Mouse (Mus musculus) heart, embryonic 12.5 days (tissue): ENCODE measurements around the gene Nsun4. TPM values are rescaled to one million over a fixed set of nuclear protein-coding genes. Genes with fewer than 3 reads are reported as not detected.
A peak's percentile ranks its signal among the peaks of the same experiment; 100 is the strongest.

Source experiments
- ATAC-seq: fragments of 200-750 bp; cut with Nextera tagmentation; 2 replicates; pipeline ENCODE4 v1.8.0; 2017; ENCODE audit warnings: moderate TSS enrichment, moderate library complexity; ENCODE audit not compliant: insufficient number of reproducible peaks, low FRiP score
- H3K27ac ChIP-seq: fragments of 300-500 bp; sonication (generic); 2 replicates; pipeline ENCODE4 v1.5.1; 2016; ENCODE audit warnings: mild to moderate bottlenecking, moderate library complexity; ENCODE audit not compliant: poor library complexity, severe bottlenecking
- H3K27me3 ChIP-seq: fragments of 300-500 bp; sonication (generic); replicated peaks from 2 replicates; pipeline ENCODE4 v1.6.1; 2016; ENCODE audit warnings: mild to moderate bottlenecking, moderate library complexity
- H3K36me3 ChIP-seq: fragments of 300-500 bp; sonication (generic); 2 replicates; pipeline ENCODE4 v1.6.1; 2016; ENCODE audit warnings: mild to moderate bottlenecking, moderate library complexity
- H3K4me1 ChIP-seq: fragments of 300-500 bp; sonication (generic); replicated peaks from 2 replicates; pipeline ENCODE4 v1.6.1; 2016; ENCODE audit warnings: mild to moderate bottlenecking
- H3K4me2 ChIP-seq: fragments of 300-500 bp; sonication (generic); 2 replicates; pipeline ENCODE4 v1.6.1; 2016; ENCODE audit warnings: mild to moderate bottlenecking, moderate library complexity
- H3K4me3 ChIP-seq: fragments of 300-500 bp; sonication (generic); 2 replicates; pipeline ENCODE4 v1.5.1; 2016; ENCODE audit warnings: mild to moderate bottlenecking
- H3K9ac ChIP-seq: fragments of 300-500 bp; sonication (generic); 2 replicates; pipeline ENCODE4 v1.6.1; 2016; ENCODE audit warnings: mild to moderate bottlenecking, moderate library complexity
- H3K9me3 ChIP-seq: fragments of 300-500 bp; sonication (generic); replicated peaks from 2 replicates; pipeline ENCODE4 v1.6.1; 2016; ENCODE audit warnings: mild to moderate bottlenecking, moderate library complexity
- WGBS: fragments of 180-500 bp; shearing (Covaris S2); methylation state at CpG from one replicate; pipeline ENCODE4 v1.1.7; 2016; 5-methylcytosine and 5-hydroxymethylcytosine counted together
- polyA plus RNA-seq: library from polyadenylated mRNA; unstranded; fragments of >200 nt; fragmentation: Nextera tagmentation; extraction: Ambion mirVana; gene quantifications from 2 replicates; pipeline ENCODE4 v1.2.1, GENCODE M21; 2016

Nsun4 gene
- polyA plus RNA-seq, 1 experiment from 2014 or later = 24.9 TPM

GRCm38 (mm10) chr4:116010186-116010585, 43.5 kb downstream of the Nsun4 start:
- Histone ChIP-seq H3K27ac (no peak overlapping the region), H3K4me1 (peaks cover 14% of the 10 kb centered on the region), H3K36me3 (no peaks in the 10 kb centered on the region), H3K9me3 (no peaks in the 10 kb centered on the region), H3K9ac (no peak overlapping the region), H3K4me2 (no peak overlapping the region), H3K27me3 (peaks cover 51% of the 10 kb centered on the region), H3K4me3 (no peak overlapping the region)
- 71% methylated on average over 8 of the region's 8 CpGs for WGBS
- no peak for ATAC-seq

- H3K27me3 ChIP-seq = peaks cover 41% of the 10 kb centered on the region
- H3K9me3 ChIP-seq = no peaks in the 10 kb centered on the region
- no peak overlapping the region for H3K4me3 ChIP-seq
- no peak overlapping the region for H3K4me2 ChIP-seq
- 63% methylated on average over 4 of the region's 4 CpGs for WGBS
- no peaks in the 10 kb centered on the region for H3K36me3 ChIP-seq
- H3K27ac ChIP-seq = no peak overlapping the region
- ATAC-seq = no peak; the same call in 1 of the 2 replicates
- no peak overlapping the region for H3K9ac ChIP-seq
- peaks cover 18% of the 10 kb centered on the region for H3K4me1 ChIP-seq
Observed at GRCm38 (mm10) chr4:116001206-116001605, 52.5 kb downstream of the Nsun4 start.

GRCm38 (mm10) chr4:116000671-116001070, 53.0 kb downstream of the Nsun4 start:
- WGBS = 57% methylated on average over 6 of the region's 6 CpGs
- Histone ChIP-seq H3K4me1 (peaks cover 15% of the 10 kb centered on the region), H3K36me3 (no peaks in the 10 kb centered on the region), H3K4me2 (no peak overlapping the region), H3K9me3 (no peaks in the 10 kb centered on the region), H3K27me3 (peaks cover 41% of the 10 kb centered on the region), H3K4me3 (no peak overlapping the region), H3K9ac (no peak overlapping the region), H3K27ac (no peak overlapping the region)
- no peak for ATAC-seq

- no peak overlapping the region for H3K9ac ChIP-seq
- no peak overlapping the region for H3K4me3 ChIP-seq
- H3K9me3 ChIP-seq = no peaks in the 10 kb centered on the region
- no peak overlapping the region for H3K27ac ChIP-seq
- peaks cover 7% of the 10 kb centered on the region for H3K4me1 ChIP-seq
- H3K4me2 ChIP-seq = no peak overlapping the region
- H3K36me3 ChIP-seq = no peaks in the 10 kb centered on the region
- no peak for ATAC-seq
- H3K27me3 ChIP-seq = peaks cover 32% of the 10 kb centered on the region
- WGBS = 75% methylated on average over 4 of the region's 4 CpGs
Observed at GRCm38 (mm10) chr4:115996729-115997128, 56.9 kb downstream of the Nsun4 start.

GRCm38 (mm10) chr4:115995376-115995730, 58.3 kb downstream of the Nsun4 start:
- Histone ChIP-seq H3K27me3 (peaks cover 32% of the 10 kb centered on the region), H3K4me2 (no peak overlapping the region), H3K4me1 (no peaks in the 10 kb centered on the region), H3K9ac (no peak overlapping the region), H3K27ac (no peak overlapping the region), H3K4me3 (no peak overlapping the region), H3K9me3 (peaks cover 6% of the 10 kb centered on the region; the same call in 1 of the 2 replicates), H3K36me3 (no peaks in the 10 kb centered on the region)
- no peak for ATAC-seq
- 74% methylated on average over 2 of the region's 2 CpGs for WGBS

GRCm38 (mm10) chr4:115994662-115995375, 58.9 kb downstream of the Nsun4 start:
- no peak overlapping the region for H3K9ac ChIP-seq
- WGBS = 81% methylated on average over 16 of the region's 16 CpGs
- no peak overlapping the region for H3K4me2 ChIP-seq
- peaks cover 6% of the 10 kb centered on the region; the same call in 1 of the 2 replicates for H3K9me3 ChIP-seq
- no peak overlapping the region for H3K4me3 ChIP-seq
- H3K27ac ChIP-seq = no peak overlapping the region
- peaks cover 30% of the 10 kb centered on the region for H3K27me3 ChIP-seq
- no peak for ATAC-seq
- no peaks in the 10 kb centered on the region for H3K36me3 ChIP-seq
- H3K4me1 ChIP-seq = no peaks in the 10 kb centered on the region

GRCm38 (mm10) chr4:115989382-115989781, 64.3 kb downstream of the Nsun4 start:
- H3K4me3 ChIP-seq = no peak overlapping the region
- peaks cover 7% of the 10 kb centered on the region; the same call in 1 of the 2 replicates for H3K27me3 ChIP-seq
- H3K36me3 ChIP-seq = no peaks in the 10 kb centered on the region
- H3K4me1 ChIP-seq = 0 out of 2 replicates have a peak, but pooled peaks cover 2% of the 10 kb centered on the region
- H3K27ac ChIP-seq = no peak overlapping the region
- 63% methylated on average over 7 of the region's 7 CpGs for WGBS
- ATAC-seq = no peak
- no peak overlapping the region for H3K4me2 ChIP-seq
- H3K9ac ChIP-seq = no peak overlapping the region
- peaks cover 6% of the 10 kb centered on the region; the same call in 1 of the 2 replicates for H3K9me3 ChIP-seq

GRCm38 (mm10) chr4:115987858-115988530, 65.7 kb downstream of the Nsun4 start:
- Histone ChIP-seq H3K4me1 (0 out of 2 replicates have a peak, but pooled peaks cover 6% of the 10 kb centered on the region), H3K4me3 (no peak overlapping the region), H3K27me3 (peaks cover 14% of the 10 kb centered on the region), H3K9me3 (peaks cover 6% of the 10 kb centered on the region; the same call in 1 of the 2 replicates), H3K4me2 (no peak overlapping the region), H3K36me3 (no peaks in the 10 kb centered on the region), H3K27ac (no peak overlapping the region), H3K9ac (no peak overlapping the region)
- no peak for ATAC-seq
- 71% methylated on average over 5 of the region's 5 CpGs for WGBS

- ATAC-seq = no peak
Observed at GRCm38 (mm10) chr4:115987436-115987835, 66.2 kb downstream of the Nsun4 start.

GRCm38 (mm10) chr4:115984967-115985366, 68.7 kb downstream of the Nsun4 start:
- Histone ChIP-seq H3K4me3 (no peak overlapping the region), H3K4me2 (no peak overlapping the region), H3K9me3 (no peaks in the 10 kb centered on the region), H3K36me3 (no peaks in the 10 kb centered on the region), H3K27ac (no peak overlapping the region), H3K27me3 (peaks cover 34% of the 10 kb centered on the region), H3K9ac (no peak overlapping the region), H3K4me1 (0 out of 2 replicates have a peak, but pooled peaks cover 6% of the 10 kb centered on the region)
- no peak for ATAC-seq
- WGBS = 31% methylated on average over 8 of the region's 8 CpGs

More at GRCm38 (mm10) chr4:115987436-115987835, 66.2 kb downstream of the Nsun4 start:
- H3K9me3 ChIP-seq = peaks cover 6% of the 10 kb centered on the region; the same call in 1 of the 2 replicates
- H3K27ac ChIP-seq = no peak overlapping the region
- H3K4me2 ChIP-seq = no peak overlapping the region
- no peak overlapping the region for H3K9ac ChIP-seq
- no peaks in the 10 kb centered on the region for H3K36me3 ChIP-seq
- 76% methylated on average over 1 of the region's 1 CpGs for WGBS
- no peak overlapping the region for H3K4me3 ChIP-seq
- 0 out of 2 replicates have a peak, but pooled peaks cover 6% of the 10 kb centered on the region for H3K4me1 ChIP-seq
- peaks cover 15% of the 10 kb centered on the region for H3K27me3 ChIP-seq

GRCm38 (mm10) chr4:115984111-115984510, 69.6 kb downstream of the Nsun4 start:
- Histone ChIP-seq H3K27me3 (peaks cover 43% of the 10 kb centered on the region), H3K36me3 (no peaks in the 10 kb centered on the region), H3K9ac (no peak overlapping the region), H3K4me3 (no peak overlapping the region), H3K27ac (no peak overlapping the region), H3K4me2 (peak overlapping the region; percentile 46), H3K9me3 (no peaks in the 10 kb centered on the region), H3K4me1 (peaks cover 11% of the 10 kb centered on the region)
- 3% methylated on average over 13 of the region's 13 CpGs for WGBS
- ATAC-seq = no peak
